ENCODE assay signal across 19 mouse cellular contexts in genomic region chr14:60385079-60385643, GRCm38 (mm10). TPM values are rescaled to one million over a fixed set of nuclear protein-coding genes. Genes with fewer than 3 reads are reported as not detected.
DNase-seq lines count a peak whose midpoint lies in the region; ATAC-seq and TF ChIP-seq lines count a peak whose summit lies in the region.
"Had no signal": no experiment of that assay in that cellular context is flagged by ENCODE, and none has a peak within 500 bp of the region (broad histone marks: within the 10 kb centered on the region; RNA-seq: fewer than 3 reads in every experiment).

No protein-coding gene starts in this region.

- no peak overlapping the region for H3K4me3 ChIP-seq in liver, postnatal 0 days (ENCODE audit: low read depth, low read length)
- no peak overlapping the region for H3K4me3 ChIP-seq in forebrain, postnatal 0 days (ENCODE audit: low read depth, low read length)
- H3K4me3 ChIP-seq in midbrain, embryonic 13.5 days (replicated peaks), result no peak overlapping the region
- H3K4me3 ChIP-seq: heart, embryonic 13.5 days; limb, embryonic 10.5 days; liver, embryonic 13.5 days; stomach, embryonic 15.5 days had no signal

- WGBS in liver, postnatal 0 days (ENCODE audit: insufficient replicate concordance), result 52% methylated on average over 6 of the region's 6 CpGs
- 27% methylated on average over 6 of the region's 6 CpGs for WGBS in forebrain, postnatal 0 days
- 20% methylated on average over 6 of the region's 6 CpGs for WGBS in midbrain, embryonic 13.5 days

- H3K27ac ChIP-seq in liver, postnatal 0 days (ENCODE audit: low read depth), result peak overlapping the region; percentile 87; the same call in 1 of the 2 replicates
- no peak overlapping the region for H3K27ac ChIP-seq in forebrain, postnatal 0 days (ENCODE audit: low read depth, low read length)
- H3K27ac ChIP-seq in midbrain, embryonic 13.5 days, result peak overlapping the region; percentile 22
- H3K27ac ChIP-seq: heart, embryonic 13.5 days; limb, embryonic 10.5 days; stomach, embryonic 15.5 days had no signal

- TF ChIP-seq EP300 in liver, postnatal 0 days (IDR thresholded peaks at IDR 0.05; ENCODE audit: low read depth), result no peak

- H3K36me3 ChIP-seq in liver, postnatal 0 days (replicated peaks; ENCODE audit: insufficient read depth, low read length), result no peaks in the 10 kb centered on the region
- 0 out of 2 replicates have a peak, but pooled peaks cover 15% of the 10 kb centered on the region for H3K36me3 ChIP-seq in forebrain, postnatal 0 days (ENCODE audit: insufficient read depth)
- peaks cover 8% of the 10 kb centered on the region for H3K36me3 ChIP-seq in midbrain, embryonic 13.5 days
- H3K36me3 ChIP-seq: heart, embryonic 13.5 days; limb, embryonic 10.5 days; liver, embryonic 13.5 days; stomach, embryonic 15.5 days had no signal

- no peaks in the 10 kb centered on the region for H3K9me3 ChIP-seq in liver, postnatal 0 days (ENCODE audit: low read length)
- H3K9me3 ChIP-seq in forebrain, postnatal 0 days (ENCODE audit: low read length), result no peaks in the 10 kb centered on the region
- no peaks in the 10 kb centered on the region for H3K9me3 ChIP-seq in midbrain, embryonic 13.5 days
- H3K9me3 ChIP-seq: heart, embryonic 13.5 days; limb, embryonic 10.5 days; liver, embryonic 13.5 days; stomach, embryonic 15.5 days had no signal

- no peak for TF ChIP-seq CTCF in liver, postnatal 0 days (IDR thresholded peaks at IDR 0.05; ENCODE audit: low read depth)
- no peak for TF ChIP-seq CTCF in forebrain, postnatal 0 days (IDR thresholded peaks at IDR 0.05; ENCODE audit: low read depth)

- H3K4me1 ChIP-seq in liver, postnatal 0 days (ENCODE audit: insufficient read depth), result peaks cover 14% of the 10 kb centered on the region
- peaks cover 45% of the 10 kb centered on the region for H3K4me1 ChIP-seq in forebrain, postnatal 0 days (ENCODE audit: insufficient read depth)
- H3K4me1 ChIP-seq in midbrain, embryonic 13.5 days (replicated peaks), result peaks cover 73% of the 10 kb centered on the region
- H3K4me1 ChIP-seq: limb, embryonic 10.5 days; liver, embryonic 13.5 days; stomach, embryonic 15.5 days had no signal

- H3K9ac ChIP-seq in liver, postnatal 0 days (replicated peaks), result no peak overlapping the region
- no peak overlapping the region for H3K9ac ChIP-seq in forebrain, postnatal 0 days
- no peak overlapping the region for H3K9ac ChIP-seq in midbrain, embryonic 13.5 days (replicated peaks)
- H3K9ac ChIP-seq: heart, embryonic 13.5 days; liver, embryonic 13.5 days; stomach, embryonic 15.5 days had no signal

- no peak overlapping the region for H3K4me2 ChIP-seq in liver, postnatal 0 days (ENCODE audit: low read depth, low read length)
- peak overlapping the region; percentile 86 for H3K4me2 ChIP-seq in forebrain, postnatal 0 days (ENCODE audit: low read depth)
- H3K4me2 ChIP-seq in midbrain, embryonic 13.5 days (replicated peaks), result peak overlapping the region; percentile 89
- H3K4me2 ChIP-seq: heart, embryonic 13.5 days; liver, embryonic 13.5 days; stomach, embryonic 15.5 days had no signal

- H3K27me3 ChIP-seq in liver, postnatal 0 days (ENCODE audit: insufficient read depth, low read length), result 0 out of 2 replicates have a peak, but pooled peaks cover 2% of the 10 kb centered on the region
- no peaks in the 10 kb centered on the region for H3K27me3 ChIP-seq in forebrain, postnatal 0 days (ENCODE audit: insufficient read depth, low read length)
- H3K27me3 ChIP-seq in midbrain, embryonic 13.5 days, result no peaks in the 10 kb centered on the region
- H3K27me3 ChIP-seq: stomach, embryonic 15.5 days had no signal

- no peak for DNase-seq in liver, postnatal 0 days
- no peak for DNase-seq in liver
- DNase-seq in forebrain, postnatal 0 days, result no peak
- peak; percentile 39 for DNase-seq in telencephalon, adult 2 months (ENCODE audit: low read depth, low spot score)
- DNase-seq in thymus, postnatal 0 days (ENCODE audit: low spot score), result no peak
- no peak for DNase-seq in cerebellum, postnatal 25 days
- DNase-seq: cerebellum, adult 18-20 months; kidney, adult 2 months; kidney, postnatal 36 days; liver, embryonic 13.5 days; right cerebral cortex, adult 18-20 months; thymus, postnatal 25 days had no signal

- ATAC-seq in liver, postnatal 0 days, result no peak
- ATAC-seq in forebrain, postnatal 0 days, result peak; percentile 32; the same call in 1 of the 2 replicates
- peak; percentile 74 for ATAC-seq in midbrain, embryonic 13.5 days
- ATAC-seq: CD4-positive, CD25-positive, alpha-beta regulatory T cell, adult 4 months; lung, postnatal 0 days had no signal

RNA-seq across cellular contexts. Expression of gene Amer2, which starts 12.1 kb away (rescaled TPM):
- polyA plus RNA-seq in liver, postnatal 0 days (2015; fragmentation: Nextera tagmentation; extraction: Ambion mirVana), result 0.86 and 1.0 TPM in 2 replicates
- 31.6 and 42.2 TPM in 2 replicates for total RNA-seq in forebrain, postnatal 0 days (2014; rRNA removed)
- polyA plus RNA-seq in forebrain, postnatal 0 days (2015; fragmentation: Nextera tagmentation; extraction: Ambion mirVana), result 14.4 and 28.7 TPM in 2 replicates
- polyA plus RNA-seq in midbrain, embryonic 13.5 days (2015; fragmentation: Nextera tagmentation; extraction: Ambion mirVana), result 27.2 and 30.8 TPM in 2 replicates
- 0.01 TPM in 1 of 2 replicates, not detected in the other for polyA plus RNA-seq in thymus, postnatal 0 days (2015; fragmentation: Nextera tagmentation; extraction: Ambion mirVana)
- total RNA-seq: MEL had no signal
- polyA plus RNA-seq: CD4-positive, CD25-positive, alpha-beta regulatory T cell, adult 4 months had no signal
